Mouse (Mus musculus) heart, embryonic 16.5 days (tissue): ENCODE measurements around the gene Eif2s2. TPM values are rescaled to one million over a fixed set of nuclear protein-coding genes. Genes with fewer than 3 reads are reported as not detected.
"Not testable (repeated sequence)": the region's sequence is repeated elsewhere in the genome, so short reads cannot be mapped to it uniquely, and the experiment has no call there.

ENCODE experiments used
- ATAC-seq: fragments of 200-750 bp; cut with Nextera tagmentation; replicated peaks from 2 replicates; pipeline ENCODE4 v1.8.0; 2017; ENCODE audit warnings: moderate number of reproducible peaks; ENCODE audit not compliant: insufficient read depth, low FRiP score; ENCODE audit errors: extremely low read depth
- H3K27ac ChIP-seq: fragments of 300-500 bp; sonication (generic); 2 replicates; pipeline ENCODE4 v1.5.1; 2014; ENCODE audit warnings: mild to moderate bottlenecking, low read length, control low read depth, moderate library complexity
- H3K27me3 ChIP-seq: fragments of 300-500 bp; sonication (generic); 2 replicates; pipeline ENCODE4 v1.6.1; 2014; ENCODE audit warnings: low read length, mixed read lengths; ENCODE audit not compliant: control insufficient read depth, insufficient read depth
- H3K36me3 ChIP-seq: fragments of 300-500 bp; sonication (generic); 2 replicates; pipeline ENCODE4 v1.6.1; 2014; ENCODE audit not compliant: control insufficient read depth, insufficient read depth
- H3K4me1 ChIP-seq: fragments of 300-500 bp; sonication (generic); 2 replicates; pipeline ENCODE4 v1.6.1; 2014; ENCODE audit warnings: low read length, mixed read lengths; ENCODE audit not compliant: control insufficient read depth, insufficient read depth
- H3K4me2 ChIP-seq: fragments of 300-500 bp; sonication (generic); 2 replicates; pipeline ENCODE4 v1.6.1; 2014; ENCODE audit warnings: low read depth, mild to moderate bottlenecking, control low read depth, low read length
- H3K4me3 ChIP-seq: fragments of 300-500 bp; sonication (generic); 2 replicates; pipeline ENCODE4 v1.5.1; 2014; ENCODE audit warnings: mild to moderate bottlenecking, control low read depth, low read length
- H3K9ac ChIP-seq: fragments of 300-500 bp; sonication (generic); 2 replicates; pipeline ENCODE4 v1.6.1; 2014; ENCODE audit warnings: low read length, control low read depth
- H3K9me3 ChIP-seq: fragments of 300-500 bp; sonication (generic); replicated peaks from 2 replicates; pipeline ENCODE4 v1.6.1; 2016; ENCODE audit warnings: low read length; ENCODE audit not compliant: control insufficient read depth
- WGBS: fragments of 180-500 bp; shearing (Covaris S2); extraction: QIAGEN DNeasy Blood & Tissue Kit; methylation state at CpG from one replicate; pipeline ENCODE4 v1.1.7; 2014; 5-methylcytosine and 5-hydroxymethylcytosine counted together
- polyA plus RNA-seq: library from polyadenylated mRNA; unstranded; fragments of >200 nt; fragmentation: Nextera tagmentation; extraction: Ambion mirVana; gene quantifications from 2 replicates; pipeline ENCODE4 v1.2.1, GENCODE M21; 2015

The Eif2s2 gene
- polyA plus RNA-seq, 1 experiment from 2014 or later: 54.5 TPM

GRCm38 (mm10) chr2:154925411-154926031 is 32.8 kb upstream of the Eif2s2 start:
- no peak overlapping the region for H3K27ac ChIP-seq
- H3K9ac ChIP-seq: no peak overlapping the region
- no peaks in the 10 kb centered on the region for H3K36me3 ChIP-seq
- WGBS: 65% methylated on average over 7 of the region's 7 CpGs
- H3K4me3 ChIP-seq: no peak overlapping the region
- no peaks in the 10 kb centered on the region for H3K4me1 ChIP-seq
- no peak overlapping the region for H3K4me2 ChIP-seq
- H3K9me3 ChIP-seq: no peaks in the 10 kb centered on the region
- ATAC-seq: no peak
- H3K27me3 ChIP-seq: no peaks in the 10 kb centered on the region

DNA sequence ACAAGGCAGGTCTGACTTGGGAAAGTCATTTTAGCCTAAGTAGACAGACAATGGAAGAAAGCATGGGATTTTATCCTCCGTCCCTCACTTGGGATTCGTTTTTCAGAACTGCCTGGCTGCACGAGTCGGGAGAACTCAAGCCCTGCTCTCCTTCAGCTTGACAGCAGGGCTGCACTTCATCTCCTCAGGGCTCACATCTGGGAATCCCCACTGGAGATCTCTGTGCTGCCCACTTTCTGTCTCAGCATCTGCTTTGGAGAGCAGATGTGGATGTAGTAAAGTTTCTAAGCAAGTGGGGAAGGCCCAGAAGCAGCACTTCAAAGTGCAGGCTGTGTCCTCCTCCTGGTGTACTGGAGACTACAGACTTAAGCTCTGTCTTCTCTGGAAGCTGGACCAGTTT is 29.4 kb upstream of the Eif2s2 start:
- not testable (repeated sequence) for H3K4me2 ChIP-seq, ATAC-seq, H3K9me3 ChIP-seq, H3K4me3 ChIP-seq, H3K9ac ChIP-seq, H3K27ac ChIP-seq, H3K36me3 ChIP-seq, H3K4me1 ChIP-seq, H3K27me3 ChIP-seq
- no CpG with 5 or more reads among the region's 4 CpGs for WGBS

GRCm38 (mm10) chr2:154920896-154921295 is 28.2 kb upstream of the Eif2s2 start:
- ATAC-seq: no peak
- Histone ChIP-seq H3K4me1 (no peaks in the 10 kb centered on the region), H3K27me3 (no peaks in the 10 kb centered on the region), H3K27ac (no peak overlapping the region), H3K4me3 (no peak overlapping the region), H3K9ac (no peak overlapping the region), H3K36me3 (no peaks in the 10 kb centered on the region), H3K9me3 (no peaks in the 10 kb centered on the region), H3K4me2 (no peak overlapping the region)
- 84% methylated on average over 7 of the region's 7 CpGs for WGBS

GRCm38 (mm10) chr2:154917866-154918641 is 25.3 kb upstream of the Eif2s2 start:
- Histone ChIP-seq H3K4me1 (no peaks in the 10 kb centered on the region), H3K4me3 (no peak overlapping the region), H3K4me2 (no peak overlapping the region), H3K27me3 (no peaks in the 10 kb centered on the region), H3K9me3 (no peaks in the 10 kb centered on the region), H3K9ac (no peak overlapping the region), H3K36me3 (no peaks in the 10 kb centered on the region), H3K27ac (no peak overlapping the region)
- ATAC-seq: no peak
- 65% methylated on average over 13 of the region's 13 CpGs for WGBS

DNA sequence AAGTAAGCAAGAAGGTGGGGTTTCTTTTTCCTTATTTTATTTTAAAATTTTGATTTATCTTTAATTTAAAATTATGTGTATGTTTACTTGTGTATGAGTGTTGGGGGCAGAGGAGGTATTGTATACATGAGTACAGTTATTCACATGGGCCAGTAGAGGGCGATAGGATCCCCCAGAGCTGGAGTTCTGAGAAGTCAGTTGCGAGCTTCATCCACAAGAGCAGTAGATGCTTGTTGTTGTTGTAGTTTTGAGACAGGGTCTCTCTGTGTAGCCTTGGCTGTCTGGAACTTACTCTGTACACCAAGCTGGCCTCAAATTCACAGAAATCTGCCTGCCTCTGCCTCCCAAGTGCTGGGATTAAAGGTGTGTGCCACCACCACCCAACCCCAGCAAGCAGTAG is 23.8 kb upstream of the Eif2s2 start:
- Histone ChIP-seq H3K27me3 (no peaks in the 10 kb centered on the region), H3K27ac (no peak overlapping the region), H3K9ac (no peak overlapping the region), H3K36me3 (no peaks in the 10 kb centered on the region), H3K4me3 (no peak overlapping the region), H3K9me3 (no peaks in the 10 kb centered on the region), H3K4me2 (no peak overlapping the region), H3K4me1 (no peaks in the 10 kb centered on the region)
- ATAC-seq: no peak
- 11% methylated on average over 2 of the region's 2 CpGs for WGBS

DNA sequence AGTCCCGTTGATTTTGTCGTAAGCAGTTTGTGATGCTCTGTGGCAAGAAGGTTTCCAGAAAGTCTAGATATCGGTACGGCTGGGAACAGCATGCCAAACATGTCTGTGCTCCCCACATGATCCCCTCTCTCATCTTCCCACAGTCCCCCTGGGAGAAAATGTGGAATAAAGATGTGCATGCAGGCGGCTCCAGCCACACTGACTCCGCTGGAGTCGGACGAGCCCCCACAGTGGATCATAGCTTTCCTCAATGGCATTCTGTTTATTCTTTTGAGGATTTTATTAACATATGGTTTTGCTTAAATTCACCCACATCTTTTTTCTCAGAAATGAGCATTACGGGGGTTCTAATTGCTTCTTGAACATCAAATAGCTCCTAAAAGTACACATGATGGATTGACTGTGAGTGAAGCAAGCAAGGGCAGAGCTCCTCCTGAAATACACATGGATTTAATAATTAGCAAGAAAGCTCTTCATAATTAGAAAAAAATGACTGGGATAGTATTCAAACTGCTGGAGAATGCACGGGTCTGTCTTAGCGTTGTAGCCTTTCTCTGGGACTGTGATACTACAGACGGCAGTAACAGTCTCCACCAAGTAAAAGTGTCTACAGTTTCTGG is 23.3 kb upstream of the Eif2s2 start:
- WGBS: 65% methylated on average over 12 of the region's 12 CpGs
- Histone ChIP-seq H3K4me3 (no peak overlapping the region), H3K4me2 (no peak overlapping the region), H3K27me3 (no peaks in the 10 kb centered on the region), H3K4me1 (no peaks in the 10 kb centered on the region), H3K27ac (no peak overlapping the region), H3K9ac (no peak overlapping the region), H3K36me3 (no peaks in the 10 kb centered on the region), H3K9me3 (no peaks in the 10 kb centered on the region)
- ATAC-seq: no peak

DNA sequence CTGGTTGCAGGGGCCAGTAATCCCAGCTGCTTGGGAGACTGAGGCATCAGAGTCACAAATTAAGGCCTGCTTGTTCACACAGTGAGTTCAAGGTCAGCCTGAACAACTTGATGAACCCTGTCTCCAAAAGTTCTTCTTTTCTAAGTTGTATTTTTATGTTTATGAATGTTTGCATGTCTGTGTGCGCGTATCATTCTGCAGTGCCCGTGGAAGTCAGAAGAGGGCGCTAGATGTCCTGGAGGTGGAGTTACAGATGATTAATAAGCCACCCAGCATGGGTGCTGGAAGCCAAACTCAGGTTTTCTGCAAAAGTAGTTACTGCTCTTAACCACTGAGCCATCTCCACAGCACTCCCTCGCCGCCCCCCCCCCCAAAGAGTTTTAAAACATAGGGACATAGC is 17.1 kb upstream of the Eif2s2 start:
- Histone ChIP-seq H3K4me1 (no peaks in the 10 kb centered on the region), H3K9me3 (no peaks in the 10 kb centered on the region), H3K9ac (no peak overlapping the region), H3K36me3 (no peaks in the 10 kb centered on the region), H3K4me2 (no peak overlapping the region), H3K27ac (no peak overlapping the region), H3K27me3 (no peaks in the 10 kb centered on the region), H3K4me3 (no peak overlapping the region)
- 76% methylated on average over 6 of the region's 6 CpGs for WGBS
- ATAC-seq: no peak

DNA sequence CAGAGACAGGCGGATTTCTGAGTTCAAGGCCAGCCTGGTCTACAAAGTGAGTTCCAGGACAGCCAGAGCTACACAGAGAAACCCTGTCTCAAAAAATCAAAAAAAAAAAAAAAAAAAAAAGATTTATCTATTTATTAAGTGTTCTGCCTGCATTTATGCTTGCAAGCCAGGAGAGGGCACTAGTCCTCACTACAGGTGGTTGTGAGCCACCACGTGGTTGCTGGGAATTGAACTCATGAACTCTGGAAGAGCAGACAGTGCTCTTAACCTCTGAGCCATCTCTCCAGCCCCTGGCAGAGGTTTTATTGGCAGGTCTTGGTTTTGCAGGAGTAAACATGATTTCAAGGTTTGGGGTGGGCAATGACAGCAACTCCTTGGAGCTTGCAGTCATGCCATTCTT is 15.5 kb upstream of the Eif2s2 start:
- H3K4me2 ChIP-seq, H3K9me3 ChIP-seq, H3K9ac ChIP-seq, H3K36me3 ChIP-seq, H3K27me3 ChIP-seq, H3K4me3 ChIP-seq, H3K4me1 ChIP-seq, ATAC-seq, H3K27ac ChIP-seq: not testable (repeated sequence)
- WGBS: 38% methylated on average over 2 of the region's 2 CpGs

- Histone ChIP-seq H3K4me3 (no peak overlapping the region), H3K27ac (no peak overlapping the region), H3K9me3 (no peaks in the 10 kb centered on the region), H3K27me3 (no peaks in the 10 kb centered on the region), H3K4me1 (no peaks in the 10 kb centered on the region), H3K9ac (no peak overlapping the region), H3K36me3 (no peaks in the 10 kb centered on the region), H3K4me2 (no peak overlapping the region)
- WGBS: 47% methylated on average over 2 of the region's 2 CpGs
- ATAC-seq: no peak
These were observed 13.1 kb upstream of the Eif2s2 start for GRCm38 (mm10) chr2:154905796-154906195.
